Mouse (Mus musculus): ENCODE results near the gene Aldh1a1.

- TF ChIP-seq POLR2A (IDR thresholded peaks at IDR 0.05; ENCODE audit: borderline replicate concordance, extremely low read depth, insufficient read depth, insufficient read length, poor library complexity, severe bottlenecking) (no peak), CTCF (IDR thresholded peaks at IDR 0.05; ENCODE audit: borderline replicate concordance, extremely low read depth, insufficient read depth, insufficient read length) (no peak)
These were observed 73.8 kb downstream of the Aldh1a1 start for GRCm38 (mm10) chr19:20566294-20566693.
